Mouse (Mus musculus) lung, postnatal 4 days (tissue): Measurements from ENCODE around the gene Thpo.
A peak's percentile ranks its signal among the peaks of the same experiment; 100 is the strongest.

Source experiments
- DNase-seq, 2 experiments: peaks; one replicate each; pipeline ENCODE4 v3.0.0; 2021

The Thpo gene

GRCm38 (mm10) chr16:20703071-20703470 is 31.2 kb downstream of the Thpo start:
- DNase-seq, result no peak

- DNase-seq, result peak; percentile 79 to 81
These were observed 31.8 kb downstream of the Thpo start for GRCm38 (mm10) chr16:20702522-20702893.

GRCm38 (mm10) chr16:20701729-20702521 is 32.4 kb downstream of the Thpo start:
- no peak for DNase-seq

GRCm38 (mm10) chr16:20701316-20701715 is 33.0 kb downstream of the Thpo start:
- DNase-seq, result no peak

- DNase-seq, result no peak
These were observed 34.3 kb downstream of the Thpo start for GRCm38 (mm10) chr16:20700036-20700435.

- no peak for DNase-seq
These were observed 35.0 kb downstream of the Thpo start for GRCm38 (mm10) chr16:20699266-20699665.

- DNase-seq, result peak; percentile 86 to 89
These were observed 38.5 kb downstream of the Thpo start for GRCm38 (mm10) chr16:20695622-20696323.

- peak; percentile 41 to 60 for DNase-seq
These were observed 39.5 kb downstream of the Thpo start for GRCm38 (mm10) chr16:20694781-20695180.

GRCm38 (mm10) chr16:20693111-20693701 is 41.1 kb downstream of the Thpo start, which contains the start of gene Fam131a:
Fam131a (plus strand) TSS chr16:20693241.
- peak; percentile 93 for DNase-seq

GRCm38 (mm10) chr16:20692241-20692965 is 41.9 kb downstream of the Thpo start:
- DNase-seq, result no peak

- no peak for DNase-seq
These were observed 42.7 kb downstream of the Thpo start for GRCm38 (mm10) chr16:20691617-20692016.

- no peak for DNase-seq
These were observed 43.5 kb downstream of the Thpo start for GRCm38 (mm10) chr16:20690774-20691173.

- DNase-seq, result peak; percentile 86 to 91
These were observed 56.2 kb downstream of the Thpo start for GRCm38 (mm10) chr16:20677974-20678675.

- no peak for DNase-seq
These were observed 56.9 kb downstream of the Thpo start for GRCm38 (mm10) chr16:20677380-20677779.

- DNase-seq, result no peak
These were observed 57.6 kb downstream of the Thpo start for GRCm38 (mm10) chr16:20676702-20677101.

- no peak for DNase-seq
These were observed 59.1 kb downstream of the Thpo start for GRCm38 (mm10) chr16:20675213-20675612.
